Mouse (Mus musculus): Measurements from ENCODE around the gene Frat2.

- TF ChIP-seq CTCF (IDR thresholded peaks at IDR 0.05; ENCODE audit: extremely low read depth, insufficient read length, insufficient replicate concordance, low read depth, low read length), result no peak
- TF ChIP-seq POLR2A (IDR thresholded peaks at IDR 0.05; ENCODE audit: low read depth, low read length), result no peak
These were observed 12.5 kb downstream of the Frat2 start for GRCm38 (mm10) chr19:41835407-41835806.
